Mouse (Mus musculus) intestine, embryonic 15.5 days (tissue): ENCODE data around the gene Dnah11. TPM values are rescaled to one million over a fixed set of nuclear protein-coding genes. Genes with fewer than 3 reads are reported as not detected.

ENCODE experiments used
- polyA plus RNA-seq: library from polyadenylated mRNA; unstranded; fragments of >200 nt; fragmentation: Nextera tagmentation; extraction: Ambion mirVana; gene quantifications from 2 replicates; pipeline ENCODE4 v1.2.1, GENCODE M21; 2015

The Dnah11 gene
- polyA plus RNA-seq, 1 experiment from 2014 or later, result 0.09 TPM

Other genes with a start within 250 kb of the Dnah11 start
- gene Sp4, start 102.4 kb upstream of the Dnah11 start, polyA plus RNA-seq, result 5.6 and 5.9 TPM in 2 replicates